Mouse (Mus musculus) frontal cortex, adult (tissue): Measurements from ENCODE around the gene Cd44.

Source experiments
- ATAC-seq: cut with Nextera tagmentation; 2 replicates; pipeline ENCODE4 v1.9.2; 2017; ENCODE audit warnings: mild to moderate bottlenecking, moderate library complexity, mixed read lengths; ENCODE audit not compliant: low TSS enrichment

The Cd44 gene

DNA sequence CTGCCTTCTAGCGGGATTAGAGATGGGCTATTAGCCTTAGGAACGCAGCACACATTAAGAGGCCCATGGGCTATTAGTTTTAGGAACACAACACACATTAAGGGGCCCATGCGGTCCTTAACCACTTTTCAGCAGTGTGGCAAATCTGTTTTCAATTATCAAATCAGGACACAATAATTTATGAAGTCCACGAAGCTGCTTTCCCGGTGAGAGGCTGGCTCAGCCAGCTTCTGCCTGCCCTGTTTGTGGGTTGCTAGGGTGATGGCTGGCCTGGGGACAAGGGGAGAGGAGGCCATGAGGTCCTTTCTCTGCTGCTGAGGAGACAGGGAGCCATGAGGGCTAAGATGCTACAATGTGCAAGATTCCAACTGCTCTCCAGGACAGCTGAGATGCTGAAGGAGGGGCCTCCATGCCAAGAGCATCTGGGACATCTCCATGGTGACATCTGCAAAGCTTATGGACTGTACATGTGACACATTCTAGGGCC lies 81.2 kb downstream of the Cd44 start:
- ATAC-seq, result peak; percentile 41

DNA sequence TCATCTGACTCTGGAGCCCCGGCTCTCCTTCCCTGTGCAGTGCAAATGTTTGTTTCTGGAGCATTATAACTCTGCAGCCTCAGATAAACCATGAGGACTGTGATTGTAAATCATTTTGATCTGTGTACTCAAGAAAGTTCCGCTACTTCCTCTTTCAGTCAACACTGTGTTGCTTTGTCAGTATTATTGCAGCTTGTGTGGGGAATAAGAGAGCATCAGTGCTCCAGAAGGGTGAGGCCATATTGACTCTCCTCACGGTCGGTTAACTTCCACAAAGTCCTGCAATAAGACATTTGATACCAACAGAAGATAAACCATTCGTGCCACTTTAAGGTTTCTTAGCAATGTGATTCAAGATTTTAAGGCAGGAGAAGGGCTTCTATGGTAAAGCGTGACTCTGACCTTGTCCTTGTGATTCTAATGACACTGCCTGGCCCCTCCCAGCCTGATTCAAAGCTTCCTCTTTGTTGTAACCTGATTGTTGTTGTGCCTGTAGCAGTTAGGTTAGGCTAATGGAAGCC lies 86.1 kb downstream of the Cd44 start:
- ATAC-seq, result no peak

DNA sequence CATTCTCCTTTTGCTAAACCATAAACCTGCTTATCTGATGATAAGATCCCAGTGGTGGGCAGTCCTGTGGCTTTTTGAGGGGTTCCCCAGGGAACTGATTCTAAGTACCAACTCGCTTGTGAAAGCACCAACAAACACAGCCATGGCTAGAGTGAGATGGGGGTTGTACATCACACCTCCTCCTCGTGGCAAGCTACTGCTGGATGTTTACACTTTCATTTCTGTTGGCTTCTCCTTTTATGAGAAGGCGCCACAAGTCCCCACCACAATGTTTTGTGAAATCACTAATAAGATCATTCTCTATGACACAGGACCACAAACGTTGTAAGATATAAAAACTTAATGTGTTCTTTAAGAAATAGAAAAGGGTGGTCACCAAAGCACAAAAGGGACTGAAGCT lies 88.7 kb downstream of the Cd44 start:
- no peak for ATAC-seq

DNA sequence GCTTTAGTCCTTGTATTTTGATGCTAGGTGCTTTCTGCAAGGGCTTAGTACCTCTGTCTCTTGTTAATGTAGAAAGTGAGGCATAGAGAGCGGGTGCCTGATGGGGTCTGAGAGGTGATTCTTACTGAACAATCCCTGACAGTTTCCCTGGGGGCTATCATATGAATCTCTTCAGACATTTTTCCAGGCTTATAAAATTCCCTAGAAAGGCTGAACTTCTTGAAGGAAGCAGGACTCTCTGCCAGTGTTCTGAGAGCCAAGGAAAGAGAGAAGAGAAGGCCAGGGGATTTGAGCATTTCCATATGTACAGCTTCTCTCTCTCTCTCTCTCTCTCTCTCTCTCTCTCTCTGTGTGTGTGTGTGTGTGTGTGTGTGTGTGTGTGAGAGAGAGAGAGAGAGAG lies 92.0 kb downstream of the Cd44 start:
- ATAC-seq, result no peak

DNA sequence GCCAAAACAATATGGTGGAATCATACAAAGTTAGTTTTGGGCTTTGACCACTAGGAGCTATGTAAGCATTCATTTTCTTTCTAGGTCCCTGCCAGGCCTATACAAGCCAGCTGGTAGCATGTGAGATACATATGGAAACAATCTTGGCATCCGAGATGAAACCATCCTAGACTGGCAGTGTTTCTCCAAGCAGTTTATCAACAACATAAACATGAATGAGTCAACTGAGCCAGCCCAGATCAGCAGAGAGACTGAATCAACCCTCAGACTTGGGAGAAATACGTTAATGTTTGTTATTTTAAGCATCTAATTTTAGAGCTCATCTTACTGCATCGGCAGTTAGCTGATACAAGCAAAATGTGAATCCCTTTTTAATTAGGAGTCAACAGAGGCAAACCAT lies 93.8 kb downstream of the Cd44 start:
- ATAC-seq, result no peak

DNA sequence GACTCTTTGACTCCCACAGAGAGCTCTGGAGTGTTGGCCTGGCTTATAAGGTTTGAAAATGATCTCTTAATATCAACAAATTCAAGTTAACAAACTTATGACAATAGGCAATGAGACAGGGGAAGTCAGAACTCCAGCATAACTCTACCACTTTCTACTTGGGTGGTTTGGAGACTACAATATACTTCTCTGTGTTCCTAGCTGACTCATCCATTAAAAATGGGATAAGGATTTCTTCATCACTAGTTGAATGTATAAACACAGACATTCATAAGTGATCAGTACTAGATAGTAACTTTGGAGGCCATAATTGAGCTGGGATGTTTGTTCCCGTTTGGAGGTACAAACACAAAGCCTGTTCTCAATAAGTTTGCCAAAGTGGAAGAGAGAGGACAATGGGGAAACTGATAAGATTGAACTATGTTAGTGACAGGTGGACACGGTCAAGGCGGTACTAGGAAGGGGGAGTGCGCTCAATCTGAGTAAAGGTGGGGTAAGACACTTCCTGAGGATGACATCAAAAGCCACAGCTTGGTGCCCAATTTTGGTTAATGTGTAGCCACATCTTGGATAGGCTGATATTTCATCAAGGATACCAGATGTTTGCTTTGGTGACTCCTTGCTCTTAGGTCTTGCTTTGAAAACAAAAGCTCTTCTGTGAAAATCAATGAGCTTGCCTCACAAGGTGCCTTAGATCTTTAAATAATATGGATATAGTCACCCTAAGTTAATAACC lies 95.5 kb downstream of the Cd44 start:
- no peak for ATAC-seq

DNA sequence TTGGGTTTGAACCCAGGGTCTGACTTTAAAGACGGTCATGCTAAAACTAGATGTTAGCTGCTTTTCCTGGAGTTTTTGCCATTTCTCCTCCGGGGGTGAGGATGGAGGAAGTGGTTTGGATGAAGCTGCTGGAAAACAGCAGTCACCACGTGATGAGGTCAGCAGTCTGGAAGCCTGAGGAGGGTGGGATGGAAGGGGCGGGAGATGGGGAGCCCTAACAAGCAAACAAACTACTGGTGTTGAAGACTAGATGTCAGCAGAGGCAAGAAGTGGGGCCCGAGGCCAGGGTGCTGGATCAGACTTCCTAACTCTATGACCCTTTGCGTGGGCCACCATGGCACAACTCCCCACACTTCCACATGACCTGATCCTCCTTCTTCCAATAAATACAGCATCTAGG lies 96.2 kb downstream of the Cd44 start:
- ATAC-seq, result no peak

DNA sequence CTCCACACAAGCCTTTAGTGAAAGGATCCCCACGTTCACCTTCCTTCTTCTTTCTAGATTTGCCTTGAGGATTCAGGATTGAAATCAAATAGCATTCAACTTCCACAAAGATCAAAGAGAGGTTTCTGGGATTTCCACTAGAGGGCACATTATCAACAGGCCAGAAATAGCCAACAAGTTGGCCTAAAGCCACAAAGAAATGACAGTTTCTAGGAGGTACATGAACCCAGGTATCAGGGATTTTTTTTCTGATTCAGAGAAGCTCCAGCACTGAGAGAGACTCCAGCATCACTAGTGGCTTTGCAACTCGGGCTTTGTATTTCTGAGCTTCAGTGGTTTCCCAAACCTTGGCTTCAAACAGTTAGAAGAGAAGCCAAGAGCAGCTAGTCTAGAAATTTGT lies 97.4 kb downstream of the Cd44 start:
- ATAC-seq, result peak; percentile 55

DNA sequence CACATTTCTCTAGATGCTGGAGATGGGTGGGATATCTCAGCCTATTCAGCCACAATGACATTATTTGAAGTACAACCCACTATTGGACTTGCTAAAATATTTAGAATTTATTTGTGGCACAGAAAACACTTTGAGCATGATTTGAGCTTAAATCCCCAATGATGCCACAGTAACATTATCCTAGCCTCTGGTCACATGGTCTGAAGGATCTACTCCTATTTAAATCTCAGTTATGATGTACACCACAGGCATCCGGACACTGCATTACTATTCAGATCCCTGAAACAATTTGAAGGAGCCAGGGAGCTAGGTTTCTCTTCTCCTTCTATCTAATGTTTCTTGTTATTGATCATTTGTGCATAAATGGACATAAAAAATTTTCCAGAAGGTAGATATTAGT lies 99.6 kb downstream of the Cd44 start:
- ATAC-seq, result no peak

DNA sequence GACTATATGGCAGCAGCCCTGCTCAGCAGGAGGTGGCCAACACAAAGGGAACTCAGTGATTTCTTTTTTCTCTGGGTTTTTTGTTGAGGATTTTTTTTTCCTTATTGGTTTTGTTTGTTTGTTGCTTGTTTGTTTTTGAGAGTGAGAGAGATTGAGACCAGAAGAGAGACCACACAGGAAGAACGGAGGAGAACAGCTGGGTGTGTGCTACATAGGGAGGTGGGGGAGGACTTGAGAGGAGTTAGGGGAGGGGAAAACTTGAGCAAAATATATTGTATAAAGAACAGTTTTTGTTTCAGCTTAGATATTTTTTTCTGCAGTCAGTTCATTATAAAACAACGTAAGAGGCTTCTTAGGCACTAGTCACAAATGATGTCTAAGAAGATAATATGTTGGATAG lies 103.3 kb downstream of the Cd44 start:
- ATAC-seq, result no peak

DNA sequence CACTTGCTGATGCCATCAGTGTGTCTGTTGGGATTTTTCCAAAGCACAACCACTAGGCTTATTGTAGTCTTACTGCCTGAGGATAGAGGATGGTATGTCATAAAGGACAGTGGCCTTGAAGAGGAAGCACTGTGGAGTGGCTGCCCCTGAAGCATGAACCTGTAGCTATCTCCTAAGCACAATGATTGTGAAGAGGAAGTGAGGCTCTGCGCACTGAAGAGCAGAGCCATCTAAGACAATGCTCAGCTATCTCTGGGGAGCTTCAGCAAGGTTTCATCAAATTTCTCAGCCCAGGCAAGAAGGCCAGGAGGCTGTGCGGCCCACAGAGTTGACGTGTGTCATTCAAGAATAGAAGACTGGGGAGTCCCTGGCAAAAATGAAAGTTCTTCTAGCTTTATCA lies 106.4 kb downstream of the Cd44 start:
- ATAC-seq, result no peak

DNA sequence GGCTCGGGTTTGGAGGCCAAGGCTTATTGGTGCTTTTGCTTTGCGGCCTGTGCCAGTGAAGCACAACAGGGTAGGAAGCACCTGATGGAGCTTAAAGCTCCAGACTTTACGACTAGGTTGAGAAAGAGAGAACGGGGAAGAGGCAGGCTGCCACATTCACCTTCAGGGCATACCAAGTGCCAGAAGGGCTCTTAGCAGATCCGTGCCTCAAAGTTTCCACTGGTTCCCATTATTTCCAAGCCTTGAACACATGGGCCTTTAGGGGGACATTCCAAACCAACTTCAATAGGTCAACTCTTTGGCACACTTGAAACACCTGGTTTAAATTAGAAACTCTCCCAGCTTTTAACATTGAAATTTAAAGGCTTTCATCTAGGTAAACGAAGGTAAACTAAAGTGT lies 108.7 kb downstream of the Cd44 start:
- ATAC-seq, result no peak

DNA sequence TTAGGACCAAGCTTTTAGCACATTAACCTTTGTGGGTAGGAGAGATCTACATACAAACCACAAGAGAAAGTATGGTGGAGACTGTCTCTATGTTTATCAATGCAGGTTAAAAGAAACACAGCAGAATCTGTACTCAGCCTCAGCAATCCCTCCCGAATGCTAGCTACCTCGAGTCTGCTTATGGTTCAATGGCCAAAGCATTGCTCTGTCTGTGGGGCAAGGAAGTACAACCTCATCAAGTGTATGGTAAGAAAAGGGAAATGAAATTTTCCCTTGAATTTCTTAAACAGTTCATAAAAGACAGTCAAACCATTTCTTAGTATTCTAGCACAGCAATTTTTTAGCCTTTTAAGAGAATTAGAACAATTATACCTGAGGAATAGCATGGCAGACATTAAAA lies 109.8 kb downstream of the Cd44 start:
- no peak for ATAC-seq

DNA sequence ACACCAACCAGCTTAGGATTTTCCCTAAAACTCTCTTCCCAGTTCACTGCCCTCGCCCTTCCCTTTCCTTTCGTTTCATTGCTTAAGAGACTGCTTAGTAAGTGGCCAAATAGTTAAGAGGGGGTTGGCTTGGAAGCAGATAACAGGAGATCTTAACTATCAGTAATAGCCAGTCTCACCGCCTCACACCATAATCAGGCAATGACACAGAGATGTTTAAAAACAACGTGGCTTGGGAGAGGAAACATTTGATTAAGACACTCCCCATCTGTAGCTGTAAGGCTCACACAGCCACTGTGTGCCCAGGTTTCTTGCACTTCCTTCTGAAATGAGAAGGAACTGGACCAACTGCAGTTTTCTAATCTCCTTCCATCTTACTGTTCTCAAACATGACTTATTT lies 115.8 kb downstream of the Cd44 start:
- ATAC-seq, result no peak

DNA sequence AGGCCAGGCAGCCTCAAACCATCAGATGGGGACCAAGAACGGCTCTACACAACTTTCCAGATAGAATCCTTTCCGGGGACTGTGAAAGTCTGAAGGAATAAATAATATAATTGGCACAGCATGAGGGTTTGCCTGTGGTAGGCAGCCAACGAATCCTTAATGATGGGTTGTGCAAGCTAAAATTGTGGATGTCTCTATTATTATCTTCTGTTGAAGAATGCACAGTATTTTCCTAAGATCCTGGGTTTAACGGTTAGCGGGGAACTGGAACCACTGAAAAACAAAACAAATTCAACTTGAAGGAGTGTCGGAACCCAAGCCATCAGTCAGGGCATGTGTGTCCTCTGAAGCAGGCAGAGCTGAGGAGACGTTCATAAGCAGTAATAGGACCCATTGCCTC lies 118.7 kb downstream of the Cd44 start:
- peak; percentile 25; the same call in 1 of the 2 replicates for ATAC-seq

DNA sequence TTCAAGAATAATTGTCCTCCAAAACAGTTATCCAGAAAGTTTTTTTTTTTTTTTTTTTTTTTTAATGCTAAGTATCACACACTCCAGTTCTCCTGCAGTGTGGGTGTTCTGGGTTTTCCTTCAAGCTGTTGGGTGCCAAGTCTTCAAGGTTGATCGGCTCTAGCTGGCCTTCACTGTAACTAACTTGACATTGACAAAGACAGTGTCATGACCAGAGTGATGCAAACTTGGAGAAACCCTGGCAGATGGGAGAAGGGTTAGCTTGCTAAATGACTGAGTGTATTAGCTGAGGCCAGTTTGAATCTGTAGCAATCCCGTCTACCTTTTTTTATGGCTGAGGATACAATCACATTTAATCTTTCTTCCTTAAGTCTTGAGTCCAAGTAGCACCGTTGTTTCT lies 123.3 kb downstream of the Cd44 start:
- no peak for ATAC-seq

DNA sequence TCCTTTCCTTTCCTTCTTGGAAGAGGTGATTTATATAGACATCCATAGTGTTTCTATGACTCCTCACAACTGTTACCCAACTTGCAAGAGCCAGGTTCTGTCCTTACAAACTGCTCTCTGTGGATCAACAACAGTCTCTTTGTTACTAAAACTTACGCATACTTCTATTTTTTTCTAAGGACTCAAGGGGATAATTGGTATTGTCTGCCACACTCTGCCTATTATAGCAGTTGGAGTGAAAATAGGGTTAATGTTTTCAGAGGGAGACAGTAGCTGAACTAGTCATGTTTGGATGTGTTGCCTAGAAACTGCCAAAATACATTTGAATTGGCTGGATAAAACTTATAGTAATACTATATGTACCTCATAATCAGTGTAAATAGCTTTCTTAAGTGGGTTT lies 125.9 kb downstream of the Cd44 start:
- no peak for ATAC-seq

DNA sequence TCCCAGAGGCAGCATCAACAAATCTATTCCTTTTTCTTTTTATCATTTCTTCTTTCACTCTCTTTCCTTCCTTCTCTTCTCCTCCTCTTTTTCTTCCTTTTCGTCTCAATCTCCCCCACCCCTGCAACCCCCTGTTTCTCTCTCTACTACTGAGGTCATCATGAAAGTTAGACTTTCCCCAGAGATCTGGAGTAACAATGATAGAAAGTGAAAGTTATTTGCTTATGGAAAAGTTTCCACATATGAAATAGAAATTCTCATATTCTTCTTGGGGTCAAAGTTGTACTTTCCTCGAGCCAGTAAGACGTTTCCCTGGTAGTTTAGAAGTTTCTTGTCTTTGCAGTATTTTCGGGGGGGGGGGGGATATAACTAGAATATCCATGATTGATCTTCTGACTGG lies 126.8 kb downstream of the Cd44 start:
- no peak for ATAC-seq

DNA sequence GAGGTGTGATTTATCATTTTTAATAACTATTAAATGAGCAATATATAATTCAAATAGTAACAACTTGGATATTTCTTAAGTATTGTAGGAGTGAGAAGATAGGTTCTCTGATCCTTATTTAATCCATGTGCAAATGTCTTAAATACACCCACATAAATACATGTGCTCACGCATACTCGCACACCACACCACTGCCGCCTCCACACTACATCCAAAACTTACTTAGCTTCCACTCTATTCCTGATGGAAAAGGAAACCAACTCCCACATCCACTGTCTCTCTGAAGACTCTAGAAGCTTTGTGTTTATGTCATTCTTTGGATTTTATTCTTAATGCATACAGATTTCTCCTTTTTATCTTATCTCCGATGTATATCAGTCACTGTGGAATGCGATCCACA lies 129.2 kb downstream of the Cd44 start:
- ATAC-seq, result peak; percentile 70

DNA sequence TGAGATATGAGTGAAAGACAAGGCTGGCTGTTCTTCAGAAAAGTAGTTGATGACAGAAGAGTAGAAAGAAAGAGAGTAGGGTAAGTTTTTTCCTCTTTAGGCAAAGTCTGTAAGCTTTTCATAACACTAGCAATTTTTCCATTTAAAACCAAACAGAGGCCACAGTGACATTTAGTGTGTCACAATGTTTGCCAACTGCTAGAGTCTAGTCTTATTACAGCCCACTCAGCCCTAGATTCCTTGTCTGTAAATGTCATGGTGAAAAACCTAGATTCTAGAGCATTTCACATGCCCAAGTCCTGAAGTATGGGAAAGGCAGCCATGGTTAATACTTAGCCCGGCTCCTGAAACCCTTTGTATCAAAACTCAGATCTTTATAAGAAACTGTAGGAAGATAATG lies 130.2 kb downstream of the Cd44 start:
- peak; percentile 38 for ATAC-seq

DNA sequence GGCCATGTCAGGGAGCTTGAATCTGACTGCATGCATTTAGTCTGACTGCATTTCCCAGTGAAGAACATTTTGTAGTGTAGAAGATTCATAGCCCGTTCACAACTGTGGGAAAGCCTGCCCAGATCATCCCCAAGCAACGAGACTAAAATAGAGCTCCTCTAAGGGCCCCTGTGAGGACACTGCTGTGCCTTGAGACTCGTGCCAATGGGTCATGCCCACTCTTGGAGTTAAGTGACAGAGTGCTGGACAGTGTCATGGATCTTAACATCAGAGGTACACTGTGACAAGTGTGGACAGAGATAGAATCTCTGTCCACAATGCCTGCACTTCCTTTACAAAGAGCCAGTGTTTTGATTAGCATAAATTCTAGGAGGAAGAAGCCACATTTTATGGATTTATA lies 133.2 kb downstream of the Cd44 start:
- ATAC-seq, result no peak

DNA sequence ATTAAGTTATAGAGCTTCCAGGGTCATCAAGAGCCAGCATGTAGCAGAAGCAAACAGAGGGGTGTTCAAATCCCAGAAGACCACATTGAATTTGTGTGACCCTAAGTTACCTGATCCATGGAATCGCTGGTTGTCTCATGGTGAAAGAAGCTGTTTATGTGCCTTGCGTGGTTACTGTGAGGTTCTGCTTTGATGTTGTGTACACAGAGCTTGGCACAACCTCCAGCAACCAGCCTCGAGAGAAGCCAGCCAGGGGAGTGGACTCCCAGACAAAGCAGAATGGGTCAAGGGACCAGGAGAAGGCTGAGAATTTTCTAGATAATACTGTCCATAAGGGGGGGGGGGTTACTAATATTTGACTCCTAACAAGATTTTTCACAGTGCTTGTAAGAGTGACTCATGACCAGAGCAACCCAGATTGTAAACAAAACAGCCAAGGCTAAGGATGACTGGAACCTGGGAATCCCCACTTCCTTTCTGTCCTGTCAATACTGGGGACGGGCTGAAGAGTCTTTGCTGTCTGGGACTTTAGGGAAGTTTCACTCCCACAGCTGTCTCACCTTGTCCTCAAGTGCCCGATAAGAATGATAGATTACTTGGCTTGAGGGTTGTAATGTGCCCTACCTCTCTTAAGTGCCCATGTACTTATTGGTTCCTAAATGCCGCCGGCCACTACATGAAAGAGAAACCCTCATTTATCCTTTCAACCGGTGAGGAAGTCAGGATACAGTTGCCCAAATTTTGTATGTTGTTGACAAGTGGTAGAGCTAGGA lies 136.7 kb downstream of the Cd44 start:
- no peak for ATAC-seq

DNA sequence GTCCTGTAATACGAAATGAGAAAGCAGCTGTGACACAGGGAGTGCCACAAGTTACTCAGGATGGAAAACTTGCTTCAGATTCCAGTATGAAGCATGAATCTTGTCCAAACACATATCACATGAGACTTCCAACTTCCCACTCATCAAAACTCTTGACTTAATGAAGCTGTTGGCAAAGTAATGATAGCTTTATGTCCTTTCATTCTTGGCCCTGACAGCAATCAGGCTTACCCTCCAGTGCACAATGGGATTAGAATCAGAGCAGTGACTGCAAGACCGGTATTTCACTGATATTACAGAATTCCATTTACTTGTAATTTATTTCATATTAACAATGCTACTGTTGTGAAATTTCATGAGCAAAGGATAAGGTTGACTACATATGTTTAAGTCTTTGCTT lies 137.5 kb downstream of the Cd44 start:
- no peak for ATAC-seq
